Mouse (Mus musculus): Measurements from ENCODE around the gene Prcp. TPM values are rescaled to one million over a fixed set of nuclear protein-coding genes. Genes with fewer than 3 reads are reported as not detected.
A peak's percentile ranks its signal among the peaks of the same experiment; 100 is the strongest.

The Prcp gene
- polyA plus RNA-seq, 1 experiment from 2014 or later, result 24.0 TPM

- no peaks in the 10 kb centered on the region for H3K9me3 ChIP-seq (ENCODE audit: control insufficient read depth, low read length)
- no peak overlapping the region for H3K4me3 ChIP-seq (ENCODE audit: control insufficient read depth in 1 of 2, insufficient read depth in 1 of 2, low read depth in 1 of 2, low read length in 2 of 2)
- no peak overlapping the region for H3K4me2 ChIP-seq (ENCODE audit: low read length)
- H3K4me1 ChIP-seq (ENCODE audit: control insufficient read depth in 2 of 2, insufficient read depth in 2 of 2, low read length in 2 of 2), result no peaks in the 10 kb centered on the region
- no peaks in the 10 kb centered on the region for H3K36me3 ChIP-seq (ENCODE audit: control insufficient read depth, insufficient read depth, low read length)
- no peaks in the 10 kb centered on the region for H3K27me3 ChIP-seq (ENCODE audit: control insufficient read depth, insufficient read depth, low read length)
- no peak overlapping the region for H3K9ac ChIP-seq (ENCODE audit: low read length)
- no peak overlapping the region for H3K27ac ChIP-seq (replicated peaks in 1 of 2; ENCODE audit: control insufficient read depth in 1 of 2, insufficient read depth in 1 of 2, low read depth in 2 of 2, low read length in 2 of 2)
- 78% methylated on average over 2 of the region's 2 CpGs for WGBS
- no peak for ATAC-seq (ENCODE audit: insufficient number of reproducible peaks, insufficient read depth, low FRiP score, low read depth)
These were observed 32.0 kb upstream of the Prcp start for GRCm38 (mm10) chr7:92842254-92842653.

- no peaks in the 10 kb centered on the region for H3K27me3 ChIP-seq (ENCODE audit: control insufficient read depth, insufficient read depth, low read length)
- no peaks in the 10 kb centered on the region for H3K36me3 ChIP-seq (ENCODE audit: control insufficient read depth, insufficient read depth, low read length)
- no peak for ATAC-seq (ENCODE audit: insufficient number of reproducible peaks, insufficient read depth, low FRiP score, low read depth)
- no peak overlapping the region for H3K27ac ChIP-seq (replicated peaks in 1 of 2; ENCODE audit: control insufficient read depth in 1 of 2, insufficient read depth in 1 of 2, low read depth in 2 of 2, low read length in 2 of 2)
- no peaks in the 10 kb centered on the region for H3K9me3 ChIP-seq (ENCODE audit: control insufficient read depth, low read length)
- H3K4me2 ChIP-seq (ENCODE audit: low read length), result no peak overlapping the region
- no peak overlapping the region for H3K4me3 ChIP-seq (ENCODE audit: control insufficient read depth in 1 of 2, insufficient read depth in 1 of 2, low read depth in 1 of 2, low read length in 2 of 2)
- WGBS, result 86% methylated on average over 3 of the region's 3 CpGs
- H3K4me1 ChIP-seq (ENCODE audit: control insufficient read depth in 2 of 2, insufficient read depth in 2 of 2, low read length in 2 of 2), result no peaks in the 10 kb centered on the region
- H3K9ac ChIP-seq (ENCODE audit: low read length), result no peak overlapping the region
These were observed 26.0 kb upstream of the Prcp start for GRCm38 (mm10) chr7:92848246-92848645.

GRCm38 (mm10) chr7:92866526-92866925, 7.7 kb upstream of the Prcp start:
- Histone ChIP-seq H3K4me1 (ENCODE audit: control insufficient read depth in 2 of 2, insufficient read depth in 2 of 2, low read length in 2 of 2) (no peaks in the 10 kb centered on the region), H3K9ac (ENCODE audit: low read length) (no peak overlapping the region), H3K27me3 (ENCODE audit: control insufficient read depth, insufficient read depth, low read length) (no peaks in the 10 kb centered on the region), H3K9me3 (ENCODE audit: control insufficient read depth, low read length) (no peaks in the 10 kb centered on the region), H3K36me3 (ENCODE audit: control insufficient read depth, insufficient read depth, low read length) (peaks cover 21% of the 10 kb centered on the region), H3K4me3 (ENCODE audit: control insufficient read depth in 1 of 2, insufficient read depth in 1 of 2, low read depth in 1 of 2, low read length in 2 of 2) (no peak overlapping the region), H3K27ac (replicated peaks in 1 of 2; ENCODE audit: control insufficient read depth in 1 of 2, insufficient read depth in 1 of 2, low read depth in 2 of 2, low read length in 2 of 2) (no peak overlapping the region), H3K4me2 (ENCODE audit: low read length) (no peak overlapping the region)
- WGBS, result 33% methylated on average over 2 of the region's 2 CpGs
- no peak for ATAC-seq (ENCODE audit: insufficient number of reproducible peaks, insufficient read depth, low FRiP score, low read depth)

GRCm38 (mm10) chr7:92870161-92870560, 4.1 kb upstream of the Prcp start:
- Histone ChIP-seq H3K36me3 (ENCODE audit: control insufficient read depth, insufficient read depth, low read length) (0 out of 2 replicates have a peak, but pooled peaks cover 14% of the 10 kb centered on the region), H3K9me3 (ENCODE audit: control insufficient read depth, low read length) (no peaks in the 10 kb centered on the region), H3K27ac (replicated peaks in 1 of 2; ENCODE audit: control insufficient read depth in 1 of 2, insufficient read depth in 1 of 2, low read depth in 2 of 2, low read length in 2 of 2) (no peak overlapping the region), H3K9ac (ENCODE audit: low read length) (no peak overlapping the region), H3K27me3 (ENCODE audit: control insufficient read depth, insufficient read depth, low read length) (no peaks in the 10 kb centered on the region), H3K4me3 (ENCODE audit: control insufficient read depth in 1 of 2, insufficient read depth in 1 of 2, low read depth in 1 of 2, low read length in 2 of 2) (no peak overlapping the region), H3K4me2 (ENCODE audit: low read length) (no peak overlapping the region), H3K4me1 (ENCODE audit: control insufficient read depth in 2 of 2, insufficient read depth in 2 of 2, low read length in 2 of 2) (peaks cover 0 to 5% of the 10 kb centered on the region in 2 experiments; a peak in 3 of 4 replicates)
- ATAC-seq (ENCODE audit: insufficient number of reproducible peaks, insufficient read depth, low FRiP score, low read depth), result no peak
- WGBS, result 73% methylated on average over 3 of the region's 3 CpGs

GRCm38 (mm10) chr7:92871596-92871995, 2.7 kb upstream of the Prcp start:
- Histone ChIP-seq H3K4me2 (ENCODE audit: low read length) (no peak overlapping the region), H3K4me3 (ENCODE audit: control insufficient read depth in 1 of 2, insufficient read depth in 1 of 2, low read depth in 1 of 2, low read length in 2 of 2) (no peak overlapping the region), H3K9ac (ENCODE audit: low read length) (no peak overlapping the region), H3K27ac (replicated peaks in 1 of 2; ENCODE audit: control insufficient read depth in 1 of 2, insufficient read depth in 1 of 2, low read depth in 2 of 2, low read length in 2 of 2) (no peak overlapping the region), H3K9me3 (ENCODE audit: control insufficient read depth, low read length) (no peaks in the 10 kb centered on the region), H3K4me1 (ENCODE audit: control insufficient read depth in 2 of 2, insufficient read depth in 2 of 2, low read length in 2 of 2) (peaks cover 0 to 17% of the 10 kb centered on the region in 2 experiments; a peak in 3 of 4 replicates), H3K27me3 (ENCODE audit: control insufficient read depth, insufficient read depth, low read length) (no peaks in the 10 kb centered on the region), H3K36me3 (ENCODE audit: control insufficient read depth, insufficient read depth, low read length) (0 out of 2 replicates have a peak, but pooled peaks cover 9% of the 10 kb centered on the region)
- 82% methylated on average over 4 of the region's 4 CpGs for WGBS
- no peak for ATAC-seq (ENCODE audit: insufficient number of reproducible peaks, insufficient read depth, low FRiP score, low read depth)

GRCm38 (mm10) chr7:92874761-92875408, 615 bp downstream of the Prcp start:
- H3K4me2 ChIP-seq (ENCODE audit: low read length), result peak overlapping the region; percentile 75
- peak overlapping the region; percentile 86 for H3K9ac ChIP-seq (ENCODE audit: low read length)
- H3K9me3 ChIP-seq (ENCODE audit: control insufficient read depth, low read length), result no peaks in the 10 kb centered on the region
- no peaks in the 10 kb centered on the region for H3K27me3 ChIP-seq (ENCODE audit: control insufficient read depth, insufficient read depth, low read length)
- peak overlapping the region; percentile 99 for H3K27ac ChIP-seq (replicated peaks in 1 of 2; ENCODE audit: control insufficient read depth in 1 of 2, insufficient read depth in 1 of 2, low read depth in 2 of 2, low read length in 2 of 2)
- peaks cover 0 to 22% of the 10 kb centered on the region in 2 experiments; a peak in 3 of 4 replicates for H3K4me1 ChIP-seq (ENCODE audit: control insufficient read depth in 2 of 2, insufficient read depth in 2 of 2, low read length in 2 of 2)
- WGBS, result under 1% methylated on average over 29 of the region's 29 CpGs
- ATAC-seq (ENCODE audit: insufficient number of reproducible peaks, insufficient read depth, low FRiP score, low read depth), result peak; percentile 88
- H3K36me3 ChIP-seq (ENCODE audit: control insufficient read depth, insufficient read depth, low read length), result no peaks in the 10 kb centered on the region
- H3K4me3 ChIP-seq (ENCODE audit: control insufficient read depth in 1 of 2, insufficient read depth in 1 of 2, low read depth in 1 of 2, low read length in 2 of 2), result peak overlapping the region; percentile 59 to 75

GRCm38 (mm10) chr7:92876066-92876465, 1.8 kb downstream of the Prcp start:
- H3K9me3 ChIP-seq (ENCODE audit: control insufficient read depth, low read length), result no peaks in the 10 kb centered on the region
- WGBS, result 37% methylated on average over 3 of the region's 3 CpGs
- peak overlapping the region; percentile 75 for H3K4me2 ChIP-seq (ENCODE audit: low read length)
- peaks cover 0 to 22% of the 10 kb centered on the region in 2 experiments; a peak in 3 of 4 replicates for H3K4me1 ChIP-seq (ENCODE audit: control insufficient read depth in 2 of 2, insufficient read depth in 2 of 2, low read length in 2 of 2)
- peak overlapping the region; percentile 5 to 75; a peak in 3 of 4 replicates for H3K4me3 ChIP-seq (ENCODE audit: control insufficient read depth in 1 of 2, insufficient read depth in 1 of 2, low read depth in 1 of 2, low read length in 2 of 2)
- H3K36me3 ChIP-seq (ENCODE audit: control insufficient read depth, insufficient read depth, low read length), result no peaks in the 10 kb centered on the region
- no peak for ATAC-seq (ENCODE audit: insufficient number of reproducible peaks, insufficient read depth, low FRiP score, low read depth)
- peak overlapping the region; percentile 17 to 99; a peak in 2 of 4 replicates for H3K27ac ChIP-seq (replicated peaks in 1 of 2; ENCODE audit: control insufficient read depth in 1 of 2, insufficient read depth in 1 of 2, low read depth in 2 of 2, low read length in 2 of 2)
- H3K27me3 ChIP-seq (ENCODE audit: control insufficient read depth, insufficient read depth, low read length), result no peaks in the 10 kb centered on the region
- peak overlapping the region; percentile 86; the same call in 1 of the 2 replicates for H3K9ac ChIP-seq (ENCODE audit: low read length)

Data from heart, embryonic 14.5 days (tissue).